Mouse (Mus musculus) kidney, adult 2 months (tissue): ENCODE results near the gene Mt3.

Experiments
- CTCF ChIP-seq: fragments of 200-500 bp; conservative IDR thresholded peaks from 2 replicates; pipeline ENCODE4 v1.5.1; 2011; ENCODE audit warnings: low read depth, mild to moderate bottlenecking, control low read depth, low read length, moderate library complexity, mixed read lengths; ENCODE audit not compliant: insufficient read depth, insufficient read length
- POLR2A ChIP-seq: fragments of 200-500 bp; IDR thresholded peaks from one replicate; pipeline ENCODE4 v1.6.1; 2011; ENCODE audit warnings: low read depth, low read length, control low read depth

GRCm38 (mm10) chr8:94127711-94128110 is 24.7 kb upstream of the Mt3 start:
- no peak for TF ChIP-seq CTCF
- no peak for TF ChIP-seq POLR2A
